Mouse (Mus musculus) liver, postnatal 0 days (tissue): ENCODE measurements around the gene Cpa3. TPM values are rescaled to one million over a fixed set of nuclear protein-coding genes. Genes with fewer than 3 reads are reported as not detected.

Experiments
- ATAC-seq: fragments of 200-750 bp; cut with Nextera tagmentation; 2 replicates; pipeline ENCODE4 v1.8.0; 2017; ENCODE audit warnings: mild to moderate bottlenecking, moderate library complexity
- DNase-seq: peaks from one replicate; pipeline ENCODE4 v3.0.0-alpha.2; 2016
- H3K27ac ChIP-seq: fragments of 300-500 bp; sonication (generic); 2 replicates; pipeline ENCODE4 v1.5.1; 2014; ENCODE audit warnings: antibody characterized with exemption, moderate library complexity, mild to moderate bottlenecking, low read depth
- H3K27me3 ChIP-seq: fragments of 300-500 bp; sonication (generic); 2 replicates; pipeline ENCODE4 v1.6.1; 2014; ENCODE audit warnings: low read length, control low read depth, mixed read lengths; ENCODE audit not compliant: insufficient read depth
- H3K36me3 ChIP-seq: fragments of 300-500 bp; sonication (generic); replicated peaks from 2 replicates; pipeline ENCODE4 v1.6.1; 2014; ENCODE audit warnings: mild to moderate bottlenecking, control low read depth, low read length, moderate library complexity, mixed read lengths; ENCODE audit not compliant: insufficient read depth
- H3K4me1 ChIP-seq: fragments of 300-500 bp; sonication (generic); 2 replicates; pipeline ENCODE4 v1.6.1; 2014; ENCODE audit warnings: antibody characterized with exemption, mild to moderate bottlenecking, control low read depth; ENCODE audit not compliant: insufficient read depth
- H3K4me2 ChIP-seq: fragments of 300-500 bp; sonication (generic); 2 replicates; pipeline ENCODE4 v1.6.1; 2014; ENCODE audit warnings: low read depth, mild to moderate bottlenecking, low read length, moderate library complexity, mixed read lengths
- H3K4me3 ChIP-seq: fragments of 300-500 bp; sonication (generic); 2 replicates; pipeline ENCODE4 v1.5.1; 2014; ENCODE audit warnings: low read depth, low read length
- H3K9ac ChIP-seq: fragments of 300-500 bp; sonication (generic); replicated peaks from 2 replicates; pipeline ENCODE4 v1.6.1; 2014; ENCODE audit warnings: mild to moderate bottlenecking, moderate library complexity
- H3K9me3 ChIP-seq: fragments of 300-500 bp; sonication (generic); 2 replicates; pipeline ENCODE4 v1.6.1; 2016; ENCODE audit warnings: mild to moderate bottlenecking, control low read depth, low read length, mixed read lengths
- CTCF ChIP-seq: sonication (generic); IDR thresholded peaks from 2 replicates; pipeline ENCODE4 v1.5.1; 2016; ENCODE audit warnings: antibody characterized with exemption, low read depth
- EP300 ChIP-seq: IDR thresholded peaks from 2 replicates; pipeline ENCODE4 v1.6.1; 2016; ENCODE audit warnings: antibody characterized with exemption, low read depth, mild to moderate bottlenecking
- WGBS: fragments of 180-500 bp; shearing (Covaris S2); extraction: QIAGEN DNeasy Blood & Tissue Kit; methylation state at CpG from one replicate; pipeline ENCODE4 v1.1.7; 2014; ENCODE audit not compliant: insufficient replicate concordance; 5-methylcytosine and 5-hydroxymethylcytosine counted together
- polyA plus RNA-seq: library from polyadenylated mRNA; unstranded; fragments of >200 nt; fragmentation: Nextera tagmentation; extraction: Ambion mirVana; gene quantifications from 2 replicates; pipeline ENCODE4 v1.2.1, GENCODE M21; 2015

The Cpa3 gene
- polyA plus RNA-seq, result 2.7 and 3.0 TPM in 2 replicates

- Histone ChIP-seq H3K4me2 (no peak within 1 kb of the TSS), H3K27me3 (no peaks in the 10 kb centered on the region), H3K9ac (no peak within 1 kb of the TSS), H3K27ac (no peak within 1 kb of the TSS), H3K4me1 (no peaks in the 10 kb centered on the region), H3K4me3 (no peak within 1 kb of the TSS), H3K9me3 (no peaks in the 10 kb centered on the region), H3K36me3 (no peaks in the 10 kb centered on the region)
- 29% methylated on average over 3 of the region's 3 CpGs for WGBS
- DNase-seq, result no peak
- no peak for TF ChIP-seq EP300
- TF ChIP-seq CTCF, result no peak
- ATAC-seq, result no peak
Measured at GRCm38 (mm10) chr3:20242050-20242449, at the start of gene Cpa3. Gene Cpa3, minus strand, starts transcription at chr3:20242181.

- TF ChIP-seq CTCF (no peak), EP300 (no peak)
- no peak for ATAC-seq
- no peaks in the 10 kb centered on the region for H3K4me1 ChIP-seq
- no peak overlapping the region for H3K4me3 ChIP-seq
- H3K9me3 ChIP-seq, result no peaks in the 10 kb centered on the region
- no peaks in the 10 kb centered on the region for H3K27me3 ChIP-seq
- no peak overlapping the region for H3K9ac ChIP-seq
- H3K27ac ChIP-seq, result no peak overlapping the region
- H3K36me3 ChIP-seq, result no peaks in the 10 kb centered on the region
- no peak for DNase-seq
- no peak overlapping the region for H3K4me2 ChIP-seq
Measured at GRCm38 (mm10) chr3:20291370-20291769, 49.4 kb upstream of the Cpa3 start.

GRCm38 (mm10) chr3:20288761-20289160 lies 46.8 kb upstream of the Cpa3 start:
- no peaks in the 10 kb centered on the region for H3K36me3 ChIP-seq

GRCm38 (mm10) chr3:20281796-20282195 lies 39.8 kb upstream of the Cpa3 start:
- no peaks in the 10 kb centered on the region for H3K36me3 ChIP-seq
- ATAC-seq (no peak), DNase-seq (no peak)
- H3K27me3 ChIP-seq, result no peaks in the 10 kb centered on the region
- no peak overlapping the region for H3K4me3 ChIP-seq
- H3K9ac ChIP-seq, result no peak overlapping the region
- H3K4me2 ChIP-seq, result no peak overlapping the region
- H3K4me1 ChIP-seq, result no peaks in the 10 kb centered on the region
- WGBS, result 39% methylated on average over 1 of the region's 1 CpGs
- H3K27ac ChIP-seq, result no peak overlapping the region
- H3K9me3 ChIP-seq, result no peaks in the 10 kb centered on the region
- TF ChIP-seq EP300 (no peak), CTCF (no peak)

More at GRCm38 (mm10) chr3:20288761-20289160, 46.8 kb upstream of the Cpa3 start:
- Histone ChIP-seq H3K4me3 (no peak overlapping the region), H3K27me3 (no peaks in the 10 kb centered on the region), H3K4me2 (no peak overlapping the region), H3K4me1 (no peaks in the 10 kb centered on the region), H3K27ac (no peak overlapping the region), H3K9ac (no peak overlapping the region), H3K9me3 (no peaks in the 10 kb centered on the region)
- DNase-seq (no peak), ATAC-seq (no peak)
- WGBS, result 75% methylated on average over 2 of the region's 2 CpGs
- TF ChIP-seq EP300 (no peak), CTCF (no peak)

- TF ChIP-seq EP300 (no peak), CTCF (no peak)
Measured at GRCm38 (mm10) chr3:20275633-20276032, 33.7 kb upstream of the Cpa3 start, which contains the start of gene Cpb1. Gene Cpb1, minus strand, starts transcription at chr3:20275733.

GRCm38 (mm10) chr3:20254566-20255479 lies 12.8 kb upstream of the Cpa3 start:
- no peaks in the 10 kb centered on the region for H3K36me3 ChIP-seq
- H3K4me1 ChIP-seq, result no peaks in the 10 kb centered on the region
- no peak overlapping the region for H3K27ac ChIP-seq
- no peak for DNase-seq
- H3K9me3 ChIP-seq, result no peaks in the 10 kb centered on the region
- H3K4me3 ChIP-seq, result no peak overlapping the region
- 38% methylated on average over 9 of the region's 9 CpGs for WGBS
- TF ChIP-seq CTCF, result peak; percentile 50
- TF ChIP-seq EP300, result no peak
- no peak for ATAC-seq
- H3K27me3 ChIP-seq, result no peaks in the 10 kb centered on the region
- no peak overlapping the region for H3K4me2 ChIP-seq
- H3K9ac ChIP-seq, result no peak overlapping the region

More at GRCm38 (mm10) chr3:20275633-20276032, 33.7 kb upstream of the Cpa3 start, which contains the start of gene Cpb1:
- DNase-seq, result no peak
- no peaks in the 10 kb centered on the region for H3K4me1 ChIP-seq
- no peak within 1 kb of the TSS for H3K4me2 ChIP-seq
- 73% methylated on average over 3 of the region's 3 CpGs for WGBS
- H3K9ac ChIP-seq, result no peak within 1 kb of the TSS
- no peaks in the 10 kb centered on the region for H3K9me3 ChIP-seq
- no peak for ATAC-seq
- H3K27me3 ChIP-seq, result no peaks in the 10 kb centered on the region
- no peak within 1 kb of the TSS for H3K27ac ChIP-seq
- H3K4me3 ChIP-seq, result no peak within 1 kb of the TSS
- H3K36me3 ChIP-seq, result no peaks in the 10 kb centered on the region
